Mouse (Mus musculus) CH12.LX (cell line): ENCODE measurements at regions not wholly inside any gene's neighbourhood (a gene's known extent, or its start where the extent isn't known, plus 50 kb on each side); places are given as distances from the start of the nearest gene placed in this dataset.

ENCODE experiments used
- DNase-seq: peaks from one replicate; pipeline ENCODE4 v3.0.0-alpha.2; 2013; ENCODE audit errors: extremely low read depth
- H3K27ac ChIP-seq: 2 replicates; pipeline ENCODE4 v1.5.1; 2012; ENCODE audit warnings: low read depth, mild to moderate bottlenecking, control low read depth, moderate library complexity; ENCODE audit not compliant: insufficient read depth
- H3K27me3 ChIP-seq: replicated peaks from 2 replicates; pipeline ENCODE3; 2012; ENCODE audit warnings: inconsistent platforms
- H3K36me3 ChIP-seq, 2 experiments: replicated peaks in 1 of 2; 2 replicates each; pipeline versions ENCODE3 to v1.6.1; 2012; ENCODE audit warnings: inconsistent platforms in 1 of 2, low read length in 1 of 2, mild to moderate bottlenecking in 1 of 2, mixed read lengths in 1 of 2, moderate library complexity in 1 of 2; ENCODE audit not compliant: control insufficient read depth in 1 of 2, insufficient read depth in 1 of 2
- H3K4me1 ChIP-seq, 2 experiments: 2 replicates each; pipeline ENCODE4 v1.6.1; 2012; ENCODE audit warnings: inconsistent platforms in 1 of 2, moderate library complexity in 1 of 2; ENCODE audit not compliant: insufficient read depth in 2 of 2, control insufficient read depth in 1 of 2
- H3K4me2 ChIP-seq: 2 replicates; pipeline ENCODE4 v1.6.1; 2012; ENCODE audit warnings: low read depth, mild to moderate bottlenecking, control low read depth; ENCODE audit not compliant: poor library complexity, insufficient read depth, severe bottlenecking
- H3K4me3 ChIP-seq, 3 experiments: fragments of 150-350 bp in 1 of 3; sonication (generic) in 1 of 3; replicated peaks in 1 of 3; 2 replicates each; pipeline versions ENCODE3 to v1.5.1; 2011 to 2012; ENCODE audit warnings: low read depth in 2 of 3, low read length in 2 of 3, mild to moderate bottlenecking in 2 of 3, moderate library complexity in 2 of 3, control low read depth in 1 of 3, improper control_type of control experiment in 1 of 3, inconsistent platforms in 1 of 3, mixed read lengths in 1 of 3; ENCODE audit not compliant: poor library complexity in 1 of 3
- H3K79me2 ChIP-seq: replicated peaks from 2 replicates; pipeline ENCODE4 v1.6.1; 2012; ENCODE audit warnings: mild to moderate bottlenecking, moderate library complexity; ENCODE audit not compliant: control insufficient read depth, poor library complexity, insufficient read depth, severe bottlenecking; ENCODE audit errors: extremely low read depth
- H3K9ac ChIP-seq: 2 replicates; pipeline ENCODE4 v1.6.1; 2012; ENCODE audit warnings: low read depth, mild to moderate bottlenecking, control low read depth, moderate library complexity; ENCODE audit not compliant: insufficient read depth
- H3K9me3 ChIP-seq: replicated peaks from 2 replicates; pipeline ENCODE3; 2012; ENCODE audit warnings: low read length, inconsistent platforms, mixed read lengths
- BHLHE40 ChIP-seq: IDR thresholded peaks from 2 replicates; pipeline ENCODE4 v1.6.1; 2011; ENCODE audit warnings: mild to moderate bottlenecking, low read depth, low read length, improper control_type of control experiment
- CHD1 ChIP-seq: IDR thresholded peaks from 2 replicates; pipeline ENCODE4 v1.6.1; 2012; ENCODE audit warnings: low read depth, low read length, improper control_type of control experiment, inconsistent platforms
- CHD2 ChIP-seq: IDR thresholded peaks from 2 replicates; pipeline ENCODE4 v1.6.1; 2011; ENCODE audit warnings: low read length, improper control_type of control experiment
- E2F4 ChIP-seq: IDR thresholded peaks from 2 replicates; pipeline ENCODE4 v1.6.1; 2011; ENCODE audit warnings: low read depth, low read length, improper control_type of control experiment; ENCODE audit not compliant: insufficient replicate concordance
- EP300 ChIP-seq: IDR thresholded peaks from 2 replicates; pipeline ENCODE4 v1.6.1; 2011; ENCODE audit warnings: low read length, improper control_type of control experiment
- ETS1 ChIP-seq: conservative IDR thresholded peaks from 2 replicates; pipeline ENCODE4 v1.6.1; 2012; ENCODE audit warnings: low read depth, mild to moderate bottlenecking, inconsistent platforms, low read length, improper control_type of control experiment, moderate library complexity
- GABPA ChIP-seq: IDR thresholded peaks from 2 replicates; pipeline ENCODE4 v1.6.1; 2012; ENCODE audit warnings: low read depth, low read length, improper control_type of control experiment, inconsistent platforms; ENCODE audit not compliant: insufficient replicate concordance
- IRF4 ChIP-seq: IDR thresholded peaks from 2 replicates; pipeline ENCODE4 v1.6.1; 2014; ENCODE audit warnings: low read depth, mild to moderate bottlenecking, inconsistent platforms, low read length, improper control_type of control experiment
- JUN ChIP-seq: IDR thresholded peaks from 2 replicates; pipeline ENCODE4 v1.6.1; 2011; ENCODE audit warnings: low read depth, mild to moderate bottlenecking, low read length, improper control_type of control experiment, moderate library complexity; ENCODE audit not compliant: insufficient read depth
- JUND ChIP-seq: conservative IDR thresholded peaks from 2 replicates; pipeline ENCODE4 v1.6.1; 2011; ENCODE audit warnings: low read depth, low read length, improper control_type of control experiment
- MAZ ChIP-seq: IDR thresholded peaks from 2 replicates; pipeline ENCODE4 v1.6.1; 2012; ENCODE audit warnings: low read depth, mild to moderate bottlenecking, inconsistent platforms, low read length, improper control_type of control experiment, moderate library complexity
- MEF2A ChIP-seq: IDR thresholded peaks from 2 replicates; pipeline ENCODE4 v1.6.1; 2014; ENCODE audit warnings: low read depth, mild to moderate bottlenecking, inconsistent platforms, low read length, improper control_type of control experiment, borderline replicate concordance
- MYC ChIP-seq: IDR thresholded peaks from 2 replicates; pipeline ENCODE4 v1.6.1; 2011; ENCODE audit warnings: low read depth, mild to moderate bottlenecking, improper control_type of control experiment, low read length
- PAX5 ChIP-seq: IDR thresholded peaks from 2 replicates; pipeline ENCODE4 v1.6.1; 2012; ENCODE audit warnings: low read length, inconsistent platforms, mixed read lengths
- POLR2A ChIP-seq: IDR thresholded peaks from 2 replicates; pipeline ENCODE4 v1.6.1; 2011; ENCODE audit warnings: low read depth, mild to moderate bottlenecking, improper control_type of control experiment, low read length
- SMC3 ChIP-seq: IDR thresholded peaks from 2 replicates; pipeline ENCODE4 v1.6.1; 2011; ENCODE audit warnings: low read depth, low read length, improper control_type of control experiment
- TBP ChIP-seq: conservative IDR thresholded peaks from 2 replicates; pipeline ENCODE4 v1.6.1; 2011; ENCODE audit warnings: low read depth, low read length, improper control_type of control experiment
- UBTF ChIP-seq: IDR thresholded peaks from 2 replicates; pipeline ENCODE4 v1.6.1; 2012; ENCODE audit warnings: low read depth, mild to moderate bottlenecking, inconsistent platforms, low read length, improper control_type of control experiment, moderate library complexity
- USF1 ChIP-seq: IDR thresholded peaks from 2 replicates; pipeline ENCODE4 v1.6.1; 2014; ENCODE audit warnings: low read depth, mild to moderate bottlenecking, inconsistent platforms, low read length, improper control_type of control experiment
- USF2 ChIP-seq: conservative IDR thresholded peaks from 2 replicates; pipeline ENCODE4 v1.6.1; 2011; ENCODE audit warnings: low read depth, low read length, improper control_type of control experiment
- ZKSCAN1 ChIP-seq: IDR thresholded peaks from 2 replicates; pipeline ENCODE4 v1.6.1; 2012; ENCODE audit warnings: low read depth, inconsistent platforms, low read length, improper control_type of control experiment, borderline replicate concordance
- ZMIZ1 ChIP-seq: IDR thresholded peaks from 2 replicates; pipeline ENCODE4 v1.6.1; 2012; ENCODE audit warnings: low read depth, mild to moderate bottlenecking, inconsistent platforms, low read length, improper control_type of control experiment
- ZNF384 ChIP-seq: IDR thresholded peaks from 2 replicates; pipeline ENCODE4 v1.6.1; 2012; ENCODE audit warnings: low read depth, low read length, improper control_type of control experiment, inconsistent platforms
- dilution Hi-C: fragments of 300-500 bp; cut with MboI; formaldehyde crosslinking; loops from 2 replicates; pipeline ENCODE4 v1.14.3; 2020; ENCODE audit warnings: low sequenced_read_pairs; ENCODE audit not compliant: extremely low pct_unique_long_range_greater_than_20kb, extremely low pct_ligation_motif_present
- in situ Hi-C: fragments of 300-500 bp; cut with MboI; formaldehyde crosslinking; loops from 3 replicates; pipeline ENCODE4 v1.14.3; 2019; ENCODE audit warnings: low sequenced_read_pairs, low pct_ligation_motif_present, low pct_unique_long_range_greater_than_20kb, mixed read lengths

DNA sequence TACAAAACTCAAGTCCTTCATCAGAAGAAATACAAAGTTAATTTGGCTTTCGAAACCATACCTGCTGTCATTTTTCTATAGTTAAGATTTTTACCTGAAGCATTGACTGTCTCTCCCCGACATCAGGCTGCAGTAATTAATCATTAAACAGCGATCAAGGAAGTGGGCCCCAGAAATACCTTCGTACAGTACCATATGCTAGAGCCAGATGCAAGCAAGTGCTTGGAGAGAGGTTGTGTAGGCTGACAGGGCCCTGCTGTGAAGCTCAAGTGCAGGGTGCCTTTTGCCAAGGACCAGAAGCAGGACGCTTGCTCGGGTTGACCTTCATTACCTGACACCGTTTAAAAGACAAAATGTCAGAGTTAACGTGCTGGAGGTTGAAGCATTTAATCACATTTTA is 315.3 kb downstream of the Rergl start:
- no peaks in the 10 kb centered on the region for H3K36me3 ChIP-seq
- no peak for DNase-seq
- H3K4me2 ChIP-seq, result no peak overlapping the region
- H3K79me2 ChIP-seq, result no peaks in the 10 kb centered on the region
- in situ Hi-C loops (no loop called here), dilution Hi-C loops (no loop called here)
- no peak overlapping the region for H3K9ac ChIP-seq
- no peak overlapping the region for H3K27ac ChIP-seq
- no peaks in the 10 kb centered on the region for H3K4me1 ChIP-seq
- H3K4me3 ChIP-seq, result no peak overlapping the region
- no peaks in the 10 kb centered on the region for H3K27me3 ChIP-seq
- TF ChIP-seq JUN, result no peak
- no peak for TF ChIP-seq ZKSCAN1
- TF ChIP-seq MEF2A, result no peak
- TF ChIP-seq SMC3, result no peak
- no peak for TF ChIP-seq EP300
- TF ChIP-seq MAZ, result no peak
- TF ChIP-seq PAX5, result no peak
- TF ChIP-seq USF1, result no peak
- no peak for TF ChIP-seq CHD2
- TF ChIP-seq BHLHE40, result no peak
- TF ChIP-seq POLR2A, result no peak
- TF ChIP-seq IRF4, result no peak
- TF ChIP-seq ZNF384, result no peak
- no peak for TF ChIP-seq ZMIZ1
- peaks cover 33% of the 10 kb centered on the region for H3K9me3 ChIP-seq

GRCm38 (mm10) chr6:139160352-139160751 is 341.4 kb downstream of the Rergl start:
- no peak overlapping the region for H3K4me3 ChIP-seq
- no peak overlapping the region for H3K9ac ChIP-seq
- TF ChIP-seq JUN (no peak), BHLHE40 (no peak), UBTF (no peak)
- H3K27ac ChIP-seq, result no peak overlapping the region
- no peaks in the 10 kb centered on the region for H3K27me3 ChIP-seq
- no peaks in the 10 kb centered on the region for H3K36me3 ChIP-seq
- no peaks in the 10 kb centered on the region for H3K4me1 ChIP-seq
- no peaks in the 10 kb centered on the region for H3K79me2 ChIP-seq
- no peak overlapping the region for H3K4me2 ChIP-seq
- dilution Hi-C loops (no loop called here), in situ Hi-C loops (no loop called here)
- H3K9me3 ChIP-seq, result peaks cover 33% of the 10 kb centered on the region
- no peak for DNase-seq

DNA sequence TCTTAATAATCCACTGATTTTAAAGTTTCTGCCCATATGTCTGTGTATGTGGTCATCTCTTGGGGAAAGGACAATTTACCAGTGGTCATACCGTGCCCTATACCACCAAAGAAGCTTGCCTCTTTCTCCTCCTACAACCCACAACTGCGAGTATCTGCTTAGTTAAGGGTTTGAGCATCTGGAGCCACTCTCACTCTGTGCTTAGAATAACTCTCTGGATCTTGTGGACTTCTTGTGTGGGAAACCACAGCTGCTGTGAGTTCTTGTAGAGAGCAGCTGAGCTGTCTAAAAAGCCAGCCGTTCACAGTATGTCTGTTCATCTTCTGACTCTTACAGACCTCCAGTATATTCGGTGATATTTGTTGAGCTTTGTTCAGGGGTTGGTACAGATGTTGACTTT is 342.0 kb downstream of the Rergl start:
- no peak for DNase-seq
- H3K9ac ChIP-seq, result no peak overlapping the region
- no peaks in the 10 kb centered on the region for H3K27me3 ChIP-seq
- no peaks in the 10 kb centered on the region for H3K79me2 ChIP-seq
- in situ Hi-C loops (no loop called here), dilution Hi-C loops (no loop called here)
- no peaks in the 10 kb centered on the region for H3K4me1 ChIP-seq
- H3K9me3 ChIP-seq, result peaks cover 31% of the 10 kb centered on the region
- no peak overlapping the region for H3K27ac ChIP-seq
- TF ChIP-seq CHD1, result no peak
- no peak for TF ChIP-seq UBTF
- no peak for TF ChIP-seq MYC
- TF ChIP-seq ZNF384, result no peak
- no peak for TF ChIP-seq JUND
- TF ChIP-seq GABPA, result no peak
- TF ChIP-seq ETS1, result no peak
- no peak for TF ChIP-seq MAZ
- TF ChIP-seq JUN, result no peak
- TF ChIP-seq SMC3, result no peak
- no peak for TF ChIP-seq TBP
- no peak for TF ChIP-seq ZKSCAN1
- TF ChIP-seq E2F4, result no peak
- no peak for TF ChIP-seq CHD2
- TF ChIP-seq USF2, result no peak
- TF ChIP-seq BHLHE40, result no peak
- TF ChIP-seq, all 38 proteins: peak for 0
- H3K4me2 ChIP-seq, result no peak overlapping the region
- H3K36me3 ChIP-seq, result no peaks in the 10 kb centered on the region
- H3K4me3 ChIP-seq, result no peak overlapping the region
